Mouse (Mus musculus) CH12.LX (cell line): ENCODE measurements at regions not wholly inside any gene's neighbourhood (a gene's known extent, or its start where the extent isn't known, plus 50 kb on each side); places are given as distances from the start of the nearest gene placed in this dataset.

Experiments
- CHD1 ChIP-seq: IDR thresholded peaks from 2 replicates; pipeline ENCODE4 v1.6.1; 2012; ENCODE audit warnings: low read depth, low read length, improper control_type of control experiment, inconsistent platforms
- CTCF ChIP-seq, 2 experiments: IDR thresholded peaks in 1 of 2; conservative IDR thresholded peaks in 1 of 2; 2 replicates each; pipeline ENCODE4 v1.5.1; 2011 to 2012; ENCODE audit warnings: low read depth in 2 of 2, low read length in 2 of 2, improper control_type of control experiment in 1 of 2, inconsistent platforms in 1 of 2, mild to moderate bottlenecking in 1 of 2, moderate library complexity in 1 of 2
- ELF1 ChIP-seq: IDR thresholded peaks from 2 replicates; pipeline ENCODE4 v1.6.1; 2014; ENCODE audit warnings: low read depth, mild to moderate bottlenecking, inconsistent platforms, low read length, improper control_type of control experiment
- EP300 ChIP-seq: IDR thresholded peaks from 2 replicates; pipeline ENCODE4 v1.6.1; 2011; ENCODE audit warnings: low read length, improper control_type of control experiment
- HCFC1 ChIP-seq: IDR thresholded peaks from 2 replicates; pipeline ENCODE4 v1.6.1; 2012; ENCODE audit warnings: low read depth, mild to moderate bottlenecking, inconsistent platforms, low read length, improper control_type of control experiment
- MAX ChIP-seq: IDR thresholded peaks from 2 replicates; pipeline ENCODE4 v1.6.1; 2011; ENCODE audit warnings: low read length, improper control_type of control experiment
- MYC ChIP-seq: IDR thresholded peaks from 2 replicates; pipeline ENCODE4 v1.6.1; 2011; ENCODE audit warnings: low read depth, mild to moderate bottlenecking, improper control_type of control experiment, low read length
- NRF1 ChIP-seq: IDR thresholded peaks from 2 replicates; pipeline ENCODE4 v1.6.1; 2014; ENCODE audit warnings: low read depth, mild to moderate bottlenecking, inconsistent platforms, low read length, improper control_type of control experiment, moderate library complexity
- POLR2A ChIP-seq: IDR thresholded peaks from 2 replicates; pipeline ENCODE4 v1.6.1; 2011; ENCODE audit warnings: low read depth, mild to moderate bottlenecking, improper control_type of control experiment, low read length
- RAD21 ChIP-seq: IDR thresholded peaks from 2 replicates; pipeline ENCODE4 v1.6.1; 2011; ENCODE audit warnings: low read depth, mild to moderate bottlenecking, low read length, improper control_type of control experiment, moderate library complexity
- RCOR1 ChIP-seq: conservative IDR thresholded peaks from 2 replicates; pipeline ENCODE4 v1.6.1; 2012; ENCODE audit warnings: low read depth, mild to moderate bottlenecking, inconsistent platforms, low read length, improper control_type of control experiment
- TBP ChIP-seq: conservative IDR thresholded peaks from 2 replicates; pipeline ENCODE4 v1.6.1; 2011; ENCODE audit warnings: low read depth, low read length, improper control_type of control experiment

- TF ChIP-seq CHD1: no peak
- TF ChIP-seq CTCF (conservative IDR thresholded peaks at IDR 0.05 in 1 of 2, IDR thresholded peaks at IDR 0.05 in 1 of 2; ENCODE audit: low read depth in 2 of 2, low read length in 2 of 2): no peak
- TF ChIP-seq TBP: no peak
- TF ChIP-seq MYC: no peak
- TF ChIP-seq HCFC1: no peak
- no peak for TF ChIP-seq RAD21
- no peak for TF ChIP-seq EP300
- TF ChIP-seq POLR2A: no peak
- TF ChIP-seq MAX: no peak
- no peak for TF ChIP-seq NRF1
- TF ChIP-seq RCOR1: no peak
- no peak for TF ChIP-seq ELF1
Measured at GRCm38 (mm10) chr6:94951971-94952768, 164.9 kb upstream of the Kbtbd8 start.
